Mouse (Mus musculus): ENCODE data around the gene Dok5.

Dok5 gene

GRCm38 (mm10) chr2:170731632-170732561 lies at the start of gene Dok5:
TSS of gene Dok5 (plus strand) at chr2:170731807.
- DNase-seq, result peak; percentile 33

- DNase-seq, result no peak
Observed at GRCm38 (mm10) chr2:170683385-170683784, 48.2 kb upstream of the Dok5 start.

DNA sequence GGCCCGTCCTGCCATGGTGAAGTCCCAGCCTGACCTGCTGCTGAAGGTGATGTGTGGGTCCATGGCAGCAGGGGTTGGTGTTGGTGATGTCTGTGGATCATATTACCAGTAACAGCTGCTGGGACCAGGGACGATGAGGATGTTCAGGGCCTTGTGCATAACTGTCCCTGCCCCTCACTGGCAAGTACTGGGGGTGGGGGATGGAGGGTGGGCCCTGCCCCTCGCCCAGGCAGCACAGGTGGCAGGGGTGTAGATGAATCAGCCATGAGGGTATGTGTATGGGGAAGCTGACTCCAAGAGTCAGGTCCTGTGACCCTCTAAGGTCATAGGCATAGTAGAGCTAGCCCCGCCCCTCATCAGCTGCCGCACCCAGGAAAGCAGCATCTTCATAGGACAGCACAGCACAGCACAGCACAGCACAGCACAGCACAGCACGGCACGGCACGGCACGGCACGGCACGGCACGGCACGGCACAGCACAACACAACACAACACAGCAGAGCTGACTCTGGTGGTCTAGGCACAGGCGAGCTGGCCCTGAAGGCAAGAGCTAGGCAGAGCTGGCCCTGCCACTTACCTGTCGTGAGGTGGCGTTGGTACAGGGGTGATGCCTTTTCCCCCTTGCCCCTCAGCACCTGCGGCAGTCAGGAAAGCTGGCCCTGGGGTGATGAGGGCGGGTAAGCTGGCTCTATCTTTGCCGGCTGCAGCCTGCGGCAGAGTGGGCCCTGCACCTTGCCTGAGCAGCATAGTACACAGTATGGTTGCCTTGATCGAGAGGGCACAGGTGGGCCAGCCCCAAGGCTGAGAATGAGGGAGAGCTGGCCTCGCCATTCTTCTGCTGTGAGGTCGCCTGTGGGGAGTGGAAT lies 36.3 kb upstream of the Dok5 start:
- no peak for DNase-seq

DNA sequence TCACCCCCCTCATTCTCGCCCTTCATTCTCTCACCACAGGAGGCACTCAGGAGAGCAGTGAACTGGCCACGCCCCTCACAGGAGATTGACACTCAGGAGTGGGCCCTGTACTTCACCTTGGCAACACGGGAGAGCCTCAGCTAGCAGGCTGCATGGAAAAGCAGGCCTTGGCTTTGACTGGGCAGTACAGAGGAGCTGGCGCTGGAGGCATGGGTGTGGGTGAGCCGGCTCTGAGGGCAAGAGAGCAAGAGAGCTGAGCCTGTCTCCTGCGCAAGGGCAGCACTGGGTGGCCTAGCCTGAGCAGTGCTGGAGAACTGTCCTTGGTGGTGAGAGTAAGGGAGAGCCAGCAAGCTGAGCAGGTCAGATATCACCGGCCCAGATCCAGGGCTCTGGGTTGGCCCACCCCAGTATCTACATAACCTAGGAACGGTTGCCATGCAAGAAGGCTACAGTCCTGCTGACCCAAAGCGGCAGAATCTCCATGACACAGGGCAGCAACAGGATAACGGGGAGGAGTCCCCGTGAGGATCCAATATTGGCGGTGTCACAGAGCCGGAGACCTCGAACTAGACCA lies 35.6 kb upstream of the Dok5 start:
- DNase-seq, result no peak

- no peak for DNase-seq
Observed at GRCm38 (mm10) chr2:170700471-170700870, 31.1 kb upstream of the Dok5 start.

DNA sequence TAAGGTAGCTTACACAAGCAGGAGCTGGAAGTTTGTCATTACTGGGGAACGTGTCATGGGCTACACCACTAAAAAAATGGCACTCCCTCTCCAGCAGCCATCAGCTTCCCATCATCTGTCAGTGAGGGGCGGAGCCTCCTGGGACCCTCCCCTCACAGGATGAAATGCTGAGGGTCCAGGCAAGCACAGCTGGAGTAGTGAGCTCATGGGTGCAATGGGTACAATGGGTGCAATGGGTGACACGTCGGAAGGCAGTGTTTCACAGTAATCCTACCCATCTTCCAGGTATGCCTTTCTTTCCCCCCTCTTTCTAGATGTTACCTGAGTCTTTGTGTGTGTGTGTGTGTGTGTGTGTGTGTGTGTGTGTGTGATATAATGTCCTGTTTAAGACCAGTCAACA lies 25.1 kb upstream of the Dok5 start:
- no peak for DNase-seq

- DNase-seq, result no peak
Observed at GRCm38 (mm10) chr2:170707672-170708071, 23.9 kb upstream of the Dok5 start.

GRCm38 (mm10) chr2:170708901-170709300 lies 22.7 kb upstream of the Dok5 start:
- no peak for DNase-seq

DNA sequence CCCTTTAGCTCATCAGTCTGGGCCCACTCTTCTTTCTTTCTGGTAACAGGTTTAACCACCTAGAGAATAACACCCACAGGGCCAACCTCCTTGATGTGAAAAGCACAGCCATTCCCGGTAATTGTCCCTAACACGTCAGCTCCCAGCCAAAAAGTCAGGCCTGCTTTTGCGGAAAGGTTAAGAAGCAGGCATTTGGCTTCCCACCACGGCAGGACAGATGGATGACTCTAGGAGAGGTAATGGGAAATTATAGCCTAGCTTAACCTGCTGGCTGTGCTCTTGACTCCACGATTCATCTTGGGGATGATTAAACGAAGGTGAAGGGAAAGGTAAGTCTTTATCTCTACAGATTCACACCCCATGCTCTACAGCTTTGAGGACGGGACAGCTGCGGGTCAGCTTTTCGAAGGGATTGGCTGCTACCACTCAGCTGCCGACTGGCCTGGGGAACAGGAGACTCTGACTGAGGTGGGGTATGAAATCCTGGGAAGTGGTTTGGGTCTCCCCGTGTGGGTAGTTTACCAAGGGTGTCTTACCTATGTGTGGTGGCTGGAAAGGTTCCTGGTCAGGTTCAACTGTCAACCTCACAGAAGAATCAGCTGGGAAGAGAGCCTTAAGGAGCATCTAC lies 18.8 kb upstream of the Dok5 start:
- no peak for DNase-seq

DNA sequence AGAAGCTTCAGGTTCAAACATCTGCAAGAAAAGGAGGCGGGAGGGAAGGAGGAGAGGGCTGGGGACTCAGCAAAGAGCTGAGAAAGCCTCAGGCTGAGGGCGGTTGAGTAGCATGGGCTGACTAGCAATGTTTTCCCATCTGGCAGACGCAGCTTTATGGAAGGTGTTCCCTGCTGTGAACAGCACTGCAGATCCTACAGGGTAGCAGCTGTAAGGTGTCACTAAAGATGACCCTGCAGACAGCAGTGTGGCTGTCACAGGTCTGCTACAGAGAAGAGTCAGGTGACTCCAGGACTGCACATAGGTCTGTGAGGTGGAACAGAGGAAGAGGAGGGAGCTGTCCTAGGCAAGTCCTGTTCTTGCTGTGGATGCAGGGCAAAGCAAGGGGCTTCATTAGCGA lies 11.2 kb upstream of the Dok5 start:
- no peak for DNase-seq

DNA sequence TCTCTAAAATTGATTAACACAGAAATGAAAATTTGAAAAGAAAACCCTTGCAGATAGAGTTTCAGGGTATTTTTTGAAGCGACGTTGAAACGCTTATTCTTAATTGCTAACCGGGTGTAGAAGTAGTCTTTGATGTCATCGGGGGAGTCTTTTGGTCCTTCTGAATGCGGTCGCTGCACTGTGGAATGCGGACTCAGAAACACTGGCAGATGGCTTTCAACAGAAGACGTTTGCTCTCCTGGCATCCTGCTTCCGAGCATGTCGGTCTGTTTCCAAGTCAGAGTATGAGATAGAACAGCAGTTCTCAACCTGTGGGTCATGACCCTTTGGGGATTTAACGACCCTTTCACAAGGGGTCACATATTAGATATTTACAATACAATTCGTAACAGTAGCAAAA lies 7.5 kb upstream of the Dok5 start:
- DNase-seq, result no peak

DNA sequence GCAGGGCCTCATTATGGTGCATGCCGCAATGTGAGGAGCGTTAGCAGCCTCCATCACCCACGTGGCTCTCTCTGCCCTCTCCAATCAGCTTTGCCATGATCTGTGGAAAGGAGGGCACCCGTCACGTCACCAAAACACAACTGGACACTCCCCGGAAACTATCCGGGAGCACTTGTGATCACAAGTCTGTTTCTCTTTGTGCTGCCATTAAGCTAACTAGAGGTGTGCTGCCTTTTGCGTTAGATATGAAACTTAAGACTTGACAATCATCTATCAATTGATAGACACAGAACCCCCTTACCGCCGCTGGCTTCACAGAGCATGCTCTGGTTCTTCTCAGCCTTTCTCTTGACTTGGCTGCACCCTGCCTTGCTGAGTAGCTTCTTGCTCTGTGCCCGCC lies 6.9 kb upstream of the Dok5 start:
- DNase-seq, result no peak

GRCm38 (mm10) chr2:170725796-170726195 lies 5.8 kb upstream of the Dok5 start:
- DNase-seq, result no peak

GRCm38 (mm10) chr2:170726996-170727710 lies 4.5 kb upstream of the Dok5 start:
- no peak for DNase-seq

DNA sequence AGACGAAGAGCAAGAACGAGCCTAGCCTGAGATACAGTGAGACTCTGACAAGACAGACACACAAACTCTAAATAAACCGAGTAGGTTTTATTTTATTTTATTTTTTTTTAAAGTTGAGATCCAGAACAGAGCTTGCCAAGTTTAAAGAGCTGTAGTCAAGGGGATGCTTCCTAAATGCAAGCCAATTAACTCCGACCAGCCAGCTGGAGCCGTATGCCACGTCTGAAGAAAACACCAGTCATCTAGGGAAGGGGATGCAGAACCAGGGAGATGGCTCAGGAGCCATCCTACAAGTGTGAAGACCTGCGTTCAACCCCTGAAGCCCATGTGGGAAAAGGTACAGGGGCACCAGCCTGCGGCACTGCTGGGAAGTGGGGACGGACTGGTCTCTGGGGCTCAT lies 2.7 kb upstream of the Dok5 start:
- no peak for DNase-seq

DNA sequence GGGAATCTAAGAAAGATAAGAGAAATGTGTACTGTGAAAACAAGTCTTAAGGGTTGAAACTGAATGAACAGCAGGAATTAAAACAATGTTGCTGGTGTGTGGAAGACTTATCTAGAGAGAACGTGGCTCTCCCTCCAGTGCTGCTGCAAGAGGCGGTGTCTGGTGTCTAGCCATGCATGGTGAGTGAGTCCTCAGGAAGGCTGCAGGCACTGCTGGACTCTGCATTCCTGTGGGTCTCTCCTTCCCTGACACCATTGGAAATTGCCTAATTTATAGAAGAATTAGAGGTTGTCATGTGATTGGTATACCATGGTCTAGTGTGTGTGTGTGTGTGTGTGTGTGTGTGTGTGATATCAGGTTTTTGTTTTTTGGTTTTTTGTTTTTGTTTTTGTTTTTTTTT lies 1.9 kb upstream of the Dok5 start:
- DNase-seq, result no peak

GRCm38 (mm10) chr2:170730136-170730535 lies 1.5 kb upstream of the Dok5 start:
- DNase-seq, result no peak

DNA sequence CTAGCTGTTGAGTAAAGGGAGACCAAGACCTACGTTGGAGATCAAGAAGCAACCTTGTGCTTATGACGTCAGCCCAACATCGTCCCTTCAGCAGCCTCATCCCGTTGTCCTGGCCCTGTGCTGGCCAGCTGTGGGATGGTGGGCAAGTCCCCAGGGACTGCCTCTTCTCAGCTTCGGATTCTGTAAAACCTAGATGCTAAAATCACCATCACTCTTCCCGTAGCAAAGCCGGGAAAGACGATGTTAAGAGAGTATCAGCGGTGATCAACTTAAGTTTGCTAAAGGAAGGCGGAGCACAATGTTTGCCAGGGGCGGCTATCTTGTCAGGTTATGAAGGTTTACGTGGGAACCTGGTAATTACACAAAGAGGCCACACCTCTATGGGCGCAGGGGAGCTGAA lies 826 bp upstream of the Dok5 start:
- DNase-seq, result no peak

DNA sequence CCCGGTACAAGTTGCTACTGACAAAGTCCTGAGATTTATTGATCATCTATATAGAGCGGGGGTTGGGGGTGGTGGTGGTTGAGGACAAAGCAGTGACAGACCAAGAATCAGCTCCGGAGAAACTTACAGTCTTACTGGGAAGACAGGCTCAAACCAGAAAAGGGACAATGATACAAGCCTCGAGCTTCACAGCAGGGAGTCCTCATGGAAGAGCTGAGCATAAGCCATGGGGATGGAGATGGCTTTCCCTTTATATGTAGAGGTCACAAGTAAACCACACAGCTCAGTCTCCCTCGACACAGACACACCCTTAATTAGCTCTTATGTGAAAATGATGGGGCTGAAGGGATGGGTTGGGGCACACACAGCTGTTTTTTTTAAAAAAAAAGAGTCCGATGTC lies 402 bp upstream of the Dok5 start:
- no peak for DNase-seq

GRCm38 (mm10) chr2:170733671-170734070 lies 2.1 kb downstream of the Dok5 start:
- DNase-seq, result no peak

- no peak for DNase-seq
Observed at GRCm38 (mm10) chr2:170734446-170734845, 2.8 kb downstream of the Dok5 start.

GRCm38 (mm10) chr2:170738446-170738845 lies 6.8 kb downstream of the Dok5 start:
- DNase-seq, result no peak

All from kidney, adult 18-20 months (tissue).